Mouse (Mus musculus): ENCODE measurements around the gene Lsr. TPM values are rescaled to one million over a fixed set of nuclear protein-coding genes. Genes with fewer than 3 reads are reported as not detected.
A peak's percentile ranks its signal among the peaks of the same experiment; 100 is the strongest.

The Lsr gene
- polyA plus RNA-seq, 1 experiment from 2014 or later, result 24.1 TPM

DNA sequence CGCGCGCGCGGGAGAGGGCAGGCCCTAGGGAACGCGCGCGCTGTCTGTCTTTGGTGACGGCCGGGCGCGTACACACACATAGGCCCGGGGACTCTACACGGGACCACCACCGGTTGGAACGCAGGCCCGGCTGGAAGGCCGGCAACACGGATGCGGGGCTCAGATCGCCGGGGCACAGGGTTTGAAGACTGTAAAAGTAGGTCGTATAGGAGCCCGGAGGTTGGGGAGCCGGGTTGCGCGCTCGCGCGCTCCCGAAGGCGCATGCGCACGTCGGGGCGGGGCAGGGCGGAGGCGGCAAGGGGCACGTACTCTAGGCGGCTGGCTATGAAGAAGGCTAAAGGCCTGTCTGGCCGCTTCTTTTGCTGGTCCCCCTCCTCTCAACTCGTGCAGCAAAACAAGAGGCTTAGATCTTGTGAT is 15.9 kb downstream of the Lsr start:
- no peaks in the 10 kb centered on the region for H3K9me3 ChIP-seq (ENCODE audit: control insufficient read depth, low read length)
- WGBS, result 0% methylated on average over 43 of the region's 43 CpGs
- peak overlapping the region; percentile 65 for H3K4me2 ChIP-seq (ENCODE audit: low read length)
- peak overlapping the region; percentile 99 for H3K27ac ChIP-seq (ENCODE audit: low read depth, low read length)
- peak; percentile 76 for ATAC-seq
- peak overlapping the region; percentile 87 for H3K4me3 ChIP-seq (ENCODE audit: low read length)
- H3K4me1 ChIP-seq (ENCODE audit: control insufficient read depth, insufficient read depth, low read depth, low read length), result peaks cover 18% of the 10 kb centered on the region
- no peaks in the 10 kb centered on the region for H3K27me3 ChIP-seq (replicated peaks; ENCODE audit: control insufficient read depth, insufficient read depth, low read length)
- H3K9ac ChIP-seq (ENCODE audit: low read depth, low read length), result peak overlapping the region; percentile 98
- peaks cover 18% of the 10 kb centered on the region for H3K36me3 ChIP-seq (ENCODE audit: control insufficient read depth, insufficient read depth, low read length)

DNA sequence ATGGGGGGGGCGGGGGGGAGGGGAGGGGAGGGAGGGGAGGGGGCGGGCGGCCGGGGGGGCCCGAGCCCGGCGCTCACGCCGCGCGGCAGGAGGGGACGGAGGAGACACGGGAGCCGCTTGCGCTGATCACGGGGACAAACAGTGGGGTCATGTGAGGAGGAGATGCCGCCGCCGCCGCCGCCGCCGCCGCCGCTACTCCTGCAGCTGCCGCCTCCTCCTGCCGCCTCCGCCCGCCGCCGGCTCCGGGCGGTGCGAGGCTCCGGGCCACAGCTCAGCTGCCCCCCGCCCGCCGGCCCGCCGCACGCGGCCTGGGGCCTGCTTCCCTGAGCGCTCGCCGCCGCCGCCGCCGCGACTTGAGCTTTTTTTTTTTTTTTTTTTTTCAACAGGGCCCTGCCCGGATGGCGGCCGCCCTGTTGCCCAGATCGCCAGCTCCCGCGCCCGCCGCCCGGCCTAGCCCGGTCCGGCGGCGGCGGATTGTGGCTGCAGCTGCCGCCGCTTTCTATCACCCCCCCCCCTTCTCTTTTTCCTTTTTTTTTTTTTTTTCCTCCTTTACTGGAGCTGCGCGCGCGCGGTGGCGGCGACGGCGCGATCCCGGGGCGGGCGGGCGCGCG is 16.4 kb downstream of the Lsr start, which contains the start of gene Usf2:
Gene Usf2 (minus strand): TSS at position 48 of the 611 bp plus-strand sequence.
- Histone ChIP-seq H3K27ac (ENCODE audit: low read depth, low read length) (peak within 1 kb of the TSS; percentile 99), H3K4me1 (ENCODE audit: control insufficient read depth, insufficient read depth, low read depth, low read length) (peaks cover 18% of the 10 kb centered on the region), H3K4me3 (ENCODE audit: low read length) (peak within 1 kb of the TSS; percentile 87), H3K36me3 (ENCODE audit: control insufficient read depth, insufficient read depth, low read length) (peaks cover 21% of the 10 kb centered on the region), H3K4me2 (ENCODE audit: low read length) (peak within 1 kb of the TSS; percentile 65), H3K27me3 (replicated peaks; ENCODE audit: control insufficient read depth, insufficient read depth, low read length) (no peaks in the 10 kb centered on the region), H3K9me3 (ENCODE audit: control insufficient read depth, low read length) (no peaks in the 10 kb centered on the region), H3K9ac (ENCODE audit: low read depth, low read length) (peak within 1 kb of the TSS; percentile 98)
- under 1% methylated on average over 28 of the region's 82 CpGs for WGBS
- ATAC-seq, result peak; percentile 58

DNA sequence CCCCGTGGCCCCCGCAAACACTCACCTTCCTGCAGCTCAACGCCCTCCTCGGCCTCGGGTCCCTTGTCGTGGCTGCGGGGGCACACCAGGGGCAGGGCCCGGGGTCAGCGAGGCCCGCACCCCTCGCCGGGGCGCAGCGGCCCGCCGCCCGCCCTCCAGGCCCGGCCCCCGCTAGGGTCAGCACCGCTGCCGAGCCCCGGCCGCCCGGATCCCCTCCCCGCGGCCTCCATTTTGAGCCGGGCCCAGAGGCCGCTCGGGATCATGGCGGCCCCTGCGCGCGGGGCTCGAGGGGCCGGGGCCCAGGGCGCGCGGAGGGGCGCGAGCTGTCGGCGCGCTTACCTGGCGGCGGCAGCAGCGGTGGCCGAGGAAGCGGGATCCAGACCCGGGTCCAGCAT is 16.9 kb downstream of the Lsr start:
- ATAC-seq, result peak; percentile 35
- peak overlapping the region; percentile 87 for H3K4me3 ChIP-seq (ENCODE audit: low read length)
- peaks cover 18% of the 10 kb centered on the region for H3K4me1 ChIP-seq (ENCODE audit: control insufficient read depth, insufficient read depth, low read depth, low read length)
- peak overlapping the region; percentile 99 for H3K27ac ChIP-seq (ENCODE audit: low read depth, low read length)
- 0% methylated on average over 20 of the region's 49 CpGs for WGBS
- H3K9me3 ChIP-seq (ENCODE audit: control insufficient read depth, low read length), result no peaks in the 10 kb centered on the region
- H3K9ac ChIP-seq (ENCODE audit: low read depth, low read length), result peak overlapping the region; percentile 98
- peaks cover 21% of the 10 kb centered on the region for H3K36me3 ChIP-seq (ENCODE audit: control insufficient read depth, insufficient read depth, low read length)
- no peaks in the 10 kb centered on the region for H3K27me3 ChIP-seq (replicated peaks; ENCODE audit: control insufficient read depth, insufficient read depth, low read length)
- peak overlapping the region; percentile 65 for H3K4me2 ChIP-seq (ENCODE audit: low read length)

DNA sequence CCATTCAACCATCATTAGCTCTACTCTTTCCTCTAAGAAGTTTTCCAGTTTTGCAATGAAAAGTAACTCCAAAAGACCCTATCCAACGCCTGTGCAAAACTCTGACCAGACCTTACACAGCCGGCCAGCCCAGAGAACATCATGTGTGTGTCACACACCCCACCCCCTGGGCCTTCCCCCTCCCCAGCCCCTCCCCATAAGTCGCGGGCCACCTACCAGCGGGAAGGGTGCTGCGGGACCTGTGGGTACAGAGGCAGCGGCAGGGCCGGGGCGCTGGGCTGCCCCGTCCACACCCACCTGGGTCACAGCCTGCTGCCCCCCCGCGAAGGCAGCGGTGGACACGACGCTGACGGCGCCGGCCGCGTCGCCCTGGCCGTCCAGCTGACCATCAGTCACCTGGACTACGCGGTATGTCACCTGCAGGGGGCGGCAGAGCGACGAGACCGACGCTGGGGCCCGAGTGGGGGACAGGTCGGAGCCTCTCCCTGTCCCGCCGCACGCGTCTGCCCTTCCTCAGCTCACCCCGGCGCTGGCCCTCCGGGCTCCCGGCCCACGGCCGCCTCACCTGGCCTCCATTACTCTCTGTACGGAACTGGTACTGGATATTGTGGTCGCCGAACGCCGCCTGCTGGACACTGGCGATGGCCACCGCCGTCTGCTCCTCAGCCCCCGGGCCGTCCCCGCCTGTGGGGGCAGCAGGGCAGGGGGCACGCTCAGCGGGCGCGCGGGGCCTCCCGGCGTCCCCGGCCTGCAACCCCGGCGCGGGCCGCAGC is 17.5 kb downstream of the Lsr start:
- peak; percentile 70 for ATAC-seq
- Histone ChIP-seq H3K4me2 (ENCODE audit: low read length) (peak overlapping the region; percentile 65), H3K27ac (ENCODE audit: low read depth, low read length) (peak overlapping the region; percentile 99), H3K9me3 (ENCODE audit: control insufficient read depth, low read length) (no peaks in the 10 kb centered on the region), H3K27me3 (replicated peaks; ENCODE audit: control insufficient read depth, insufficient read depth, low read length) (no peaks in the 10 kb centered on the region), H3K36me3 (ENCODE audit: control insufficient read depth, insufficient read depth, low read length) (peaks cover 21% of the 10 kb centered on the region), H3K4me3 (ENCODE audit: low read length) (peak overlapping the region; percentile 87), H3K4me1 (ENCODE audit: control insufficient read depth, insufficient read depth, low read depth, low read length) (peaks cover 18% of the 10 kb centered on the region), H3K9ac (ENCODE audit: low read depth, low read length) (peak overlapping the region; percentile 98)
- WGBS, result under 1% methylated on average over 42 of the region's 64 CpGs

DNA sequence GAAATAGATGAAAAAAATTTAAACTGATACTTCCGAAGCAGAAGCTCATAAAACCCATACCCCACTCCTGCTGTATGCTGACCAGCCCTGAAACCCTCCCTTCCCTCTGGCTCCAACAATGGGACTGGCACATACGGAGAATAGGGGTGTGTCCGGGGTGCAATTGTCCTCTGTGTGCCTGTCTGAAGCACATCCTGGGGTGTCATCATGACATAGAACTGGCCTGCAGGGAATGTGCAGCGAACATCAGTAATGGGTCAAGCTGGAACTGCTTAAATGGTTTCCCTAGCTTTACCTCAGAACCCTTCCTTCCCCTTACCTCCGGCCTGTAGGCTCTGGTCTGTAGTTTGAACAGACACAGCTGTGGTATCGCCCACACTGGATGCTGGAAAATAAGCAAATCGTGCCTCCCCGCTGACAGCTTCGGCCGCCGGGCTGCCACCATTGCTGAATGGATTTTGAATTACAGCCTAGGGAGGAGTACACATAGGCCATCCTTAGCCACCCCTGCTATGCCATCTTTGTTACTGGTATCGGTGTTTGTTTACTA is 18.2 kb downstream of the Lsr start:
- H3K27me3 ChIP-seq (replicated peaks; ENCODE audit: control insufficient read depth, insufficient read depth, low read length), result no peaks in the 10 kb centered on the region
- H3K4me3 ChIP-seq (ENCODE audit: low read length), result peak overlapping the region; percentile 87
- WGBS, result 76% methylated on average over 12 of the region's 12 CpGs
- H3K4me1 ChIP-seq (ENCODE audit: control insufficient read depth, insufficient read depth, low read depth, low read length), result peaks cover 18% of the 10 kb centered on the region
- H3K27ac ChIP-seq (ENCODE audit: low read depth, low read length), result no peak overlapping the region
- H3K36me3 ChIP-seq (ENCODE audit: control insufficient read depth, insufficient read depth, low read length), result peaks cover 21% of the 10 kb centered on the region
- ATAC-seq, result no peak
- H3K4me2 ChIP-seq (ENCODE audit: low read length), result peak overlapping the region; percentile 65
- H3K9me3 ChIP-seq (ENCODE audit: control insufficient read depth, low read length), result no peaks in the 10 kb centered on the region
- H3K9ac ChIP-seq (ENCODE audit: low read depth, low read length), result peak overlapping the region; percentile 19; the same call in 1 of the 2 replicates

DNA sequence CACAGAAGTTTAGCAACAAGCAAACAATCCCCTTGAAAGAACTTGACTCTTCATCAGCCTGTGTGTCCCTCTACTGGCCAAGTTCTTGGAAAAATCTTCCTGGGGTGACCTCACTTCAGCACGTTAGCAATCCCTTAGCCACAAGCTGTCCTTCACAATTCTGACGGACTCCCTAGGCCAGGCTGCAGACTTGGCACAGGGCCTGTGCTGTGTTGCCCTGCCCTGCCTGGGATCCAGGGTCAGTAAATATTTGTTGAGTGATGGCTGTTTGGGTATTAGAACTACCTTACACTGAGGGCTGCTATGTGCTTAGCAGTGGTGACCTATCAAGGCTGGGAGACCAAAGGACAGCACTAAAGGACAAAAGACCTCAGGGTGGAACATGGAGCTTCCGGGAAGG is 19.2 kb downstream of the Lsr start:
- Histone ChIP-seq H3K4me1 (ENCODE audit: control insufficient read depth, insufficient read depth, low read depth, low read length) (peaks cover 18% of the 10 kb centered on the region), H3K4me2 (ENCODE audit: low read length) (no peak overlapping the region), H3K9me3 (ENCODE audit: control insufficient read depth, low read length) (no peaks in the 10 kb centered on the region), H3K27ac (ENCODE audit: low read depth, low read length) (no peak overlapping the region), H3K4me3 (ENCODE audit: low read length) (no peak overlapping the region), H3K36me3 (ENCODE audit: control insufficient read depth, insufficient read depth, low read length) (peaks cover 21% of the 10 kb centered on the region), H3K27me3 (replicated peaks; ENCODE audit: control insufficient read depth, insufficient read depth, low read length) (no peaks in the 10 kb centered on the region), H3K9ac (ENCODE audit: low read depth, low read length) (no peak overlapping the region)
- WGBS, result 82% methylated on average over 3 of the region's 3 CpGs
- no peak for ATAC-seq

DNA sequence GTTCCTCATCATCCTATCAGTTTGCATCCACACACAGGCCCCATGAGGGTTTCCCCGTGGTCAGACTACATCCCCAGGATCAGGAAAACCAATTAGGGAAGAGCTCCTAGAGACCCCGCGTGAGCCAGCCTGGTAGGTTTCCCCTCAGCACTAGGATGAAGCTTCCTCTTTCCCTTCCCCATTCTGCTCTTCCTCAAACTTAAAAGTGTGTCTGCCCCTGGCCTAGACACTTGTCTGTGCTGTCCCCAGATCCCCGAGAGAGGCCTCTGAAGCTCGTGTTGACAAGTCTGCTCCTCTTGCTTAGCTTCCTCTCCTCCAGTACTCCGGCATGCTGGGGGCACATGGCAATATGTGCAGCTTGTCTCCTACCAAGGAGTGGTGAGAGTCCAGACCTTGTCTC is 19.8 kb downstream of the Lsr start:
- Histone ChIP-seq H3K27ac (ENCODE audit: low read depth, low read length) (no peak overlapping the region), H3K4me2 (ENCODE audit: low read length) (no peak overlapping the region), H3K9me3 (ENCODE audit: control insufficient read depth, low read length) (no peaks in the 10 kb centered on the region), H3K9ac (ENCODE audit: low read depth, low read length) (no peak overlapping the region), H3K27me3 (replicated peaks; ENCODE audit: control insufficient read depth, insufficient read depth, low read length) (no peaks in the 10 kb centered on the region), H3K4me1 (ENCODE audit: control insufficient read depth, insufficient read depth, low read depth, low read length) (peaks cover 17% of the 10 kb centered on the region), H3K36me3 (ENCODE audit: control insufficient read depth, insufficient read depth, low read length) (peaks cover 21% of the 10 kb centered on the region), H3K4me3 (ENCODE audit: low read length) (no peak overlapping the region)
- 90% methylated on average over 6 of the region's 6 CpGs for WGBS
- no peak for ATAC-seq

DNA sequence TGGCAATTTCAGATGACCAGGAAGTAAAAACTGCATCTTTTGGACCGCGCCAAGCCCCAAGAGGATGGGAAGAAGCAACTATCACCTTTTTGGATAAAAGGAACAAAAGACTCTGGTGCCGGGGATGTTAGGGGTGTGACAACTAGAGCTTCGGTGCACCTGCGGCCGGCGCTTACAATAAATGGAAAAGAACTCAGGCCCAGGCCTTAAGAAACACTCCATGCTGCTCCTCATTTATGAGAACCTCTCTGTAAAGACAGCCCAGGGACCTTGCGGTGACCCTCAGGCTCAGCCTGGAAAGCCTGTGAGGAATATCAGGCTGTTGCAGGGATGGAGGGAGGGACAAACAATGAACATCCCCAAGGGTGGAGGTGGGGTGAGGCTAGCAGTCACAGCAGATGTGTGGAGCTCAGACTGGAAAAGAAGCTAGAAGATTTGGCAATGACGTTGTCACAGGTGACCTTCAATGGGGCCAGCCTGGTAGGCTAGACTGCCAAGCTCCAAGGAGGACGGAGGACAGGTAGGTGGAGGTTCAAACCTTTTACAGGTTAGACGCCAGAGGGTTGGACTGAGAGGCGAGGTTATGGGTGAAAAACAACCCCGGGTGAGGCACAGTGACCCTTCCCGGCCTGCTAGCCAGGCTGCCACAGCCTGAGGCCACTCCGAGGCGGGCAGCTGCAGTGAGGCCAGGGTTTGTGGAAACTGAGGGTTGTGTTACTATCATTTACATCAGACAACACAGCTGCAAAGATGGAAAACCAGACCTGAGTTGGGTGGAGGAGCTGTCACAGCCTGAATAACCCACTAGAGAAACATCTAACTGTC is 20.6 kb downstream of the Lsr start:
- no peak overlapping the region for H3K9ac ChIP-seq (ENCODE audit: low read depth, low read length)

More for the DNA sequence above, 20.6 kb downstream of the Lsr start:
- H3K36me3 ChIP-seq (ENCODE audit: control insufficient read depth, insufficient read depth, low read length), result peaks cover 21% of the 10 kb centered on the region
- no peak overlapping the region for H3K4me2 ChIP-seq (ENCODE audit: low read length)
- WGBS, result 95% methylated on average over 16 of the region's 16 CpGs
- H3K4me1 ChIP-seq (ENCODE audit: control insufficient read depth, insufficient read depth, low read depth, low read length), result peaks cover 9% of the 10 kb centered on the region
- no peak overlapping the region for H3K27ac ChIP-seq (ENCODE audit: low read depth, low read length)
- H3K27me3 ChIP-seq (replicated peaks; ENCODE audit: control insufficient read depth, insufficient read depth, low read length), result no peaks in the 10 kb centered on the region
- H3K4me3 ChIP-seq (ENCODE audit: low read length), result no peak overlapping the region
- H3K9me3 ChIP-seq (ENCODE audit: control insufficient read depth, low read length), result no peaks in the 10 kb centered on the region
- no peak for ATAC-seq
